In genomic region chr16:54682815-54683214, GRCm38 (mm10) we compare ENCODE assay signal across 20 mouse cellular contexts.
DNase-seq lines count a peak whose midpoint lies in the region; ATAC-seq and TF ChIP-seq lines count a peak whose summit lies in the region.
"Had no signal": no experiment of that assay in that cellular context is flagged by ENCODE, and none has a peak within 500 bp of the region (broad histone marks: within the 10 kb centered on the region; RNA-seq: fewer than 3 reads in every experiment).

No protein-coding gene starts in this region.

- peak; percentile 9 for DNase-seq in hindbrain, embryonic 11.5 days (ENCODE audit: low spot score)
- DNase-seq in hindbrain, embryonic 14.5 days (ENCODE audit: low spot score) = no peak
- peak; percentile 3 for DNase-seq in ES-CJ7 (ENCODE audit: low read depth, low spot score)
- DNase-seq in embryonic facial prominence, embryonic 10.5 days (ENCODE audit: low spot score) = peak; percentile 10
- DNase-seq in mesoderm, embryonic 11.5 days (ENCODE audit: low read depth, low spot score) = peak; percentile 12
- DNase-seq in heart, adult 2 months = no peak
- no peak for DNase-seq in right cerebral cortex, adult 2 months (ENCODE audit: low spot score in 2 of 2)
- DNase-seq in midbrain, postnatal 0 days (ENCODE audit: low spot score) = no peak
- DNase-seq: cerebellum, adult 11-12 months; gastrocnemius, adult 2 months; heart, adult 18-20 months; layer of hippocampus, postnatal 36 days; lung, postnatal 14 days; thymus, postnatal 4 days had no signal

- H3K27me3 ChIP-seq in hindbrain, embryonic 11.5 days (ENCODE audit: control insufficient read depth, insufficient read depth, low read length) = no peaks in the 10 kb centered on the region
- H3K27me3 ChIP-seq in hindbrain, embryonic 14.5 days (ENCODE audit: control insufficient read depth, insufficient read depth, low read length) = no peaks in the 10 kb centered on the region
- no peaks in the 10 kb centered on the region for H3K27me3 ChIP-seq in embryonic facial prominence, embryonic 10.5 days (replicated peaks; ENCODE audit: low read depth, poor library complexity, severe bottlenecking)
- H3K27me3 ChIP-seq in heart, adult 2 months (ENCODE audit: control insufficient read depth, insufficient read depth, low read length) = no peaks in the 10 kb centered on the region
- H3K27me3 ChIP-seq in midbrain, postnatal 0 days (ENCODE audit: insufficient read depth, low read length) = no peaks in the 10 kb centered on the region
- H3K27me3 ChIP-seq: forebrain, embryonic 15.5 days; limb, embryonic 13.5 days; liver, embryonic 15.5 days had no signal

- no peak for TF ChIP-seq POLR2A in heart, adult 2 months (IDR thresholded peaks at IDR 0.05; ENCODE audit: insufficient read depth, low read depth, low read length)

- H3K79me2 ChIP-seq in heart, adult 2 months (replicated peaks; ENCODE audit: control insufficient read depth, insufficient read depth, low read length) = no peaks in the 10 kb centered on the region

- 20% methylated on average over 4 of the region's 4 CpGs for WGBS in hindbrain, embryonic 11.5 days
- 17% methylated on average over 4 of the region's 4 CpGs for WGBS in hindbrain, embryonic 14.5 days
- WGBS in embryonic facial prominence, embryonic 10.5 days = 39% methylated on average over 4 of the region's 4 CpGs
- WGBS in heart, adult 2 months = 44% methylated on average over 4 of the region's 4 CpGs
- WGBS in midbrain, postnatal 0 days = 23% methylated on average over 4 of the region's 4 CpGs

- no peak overlapping the region for H3K9ac ChIP-seq in hindbrain, embryonic 11.5 days (ENCODE audit: low read depth, low read length)
- H3K9ac ChIP-seq in hindbrain, embryonic 14.5 days = no peak overlapping the region
- no peak overlapping the region for H3K9ac ChIP-seq in heart, adult 2 months (ENCODE audit: low read depth, low read length)
- no peak overlapping the region for H3K9ac ChIP-seq in midbrain, postnatal 0 days (replicated peaks; ENCODE audit: low read length, poor library complexity, severe bottlenecking)
- H3K9ac ChIP-seq: forebrain, embryonic 15.5 days; limb, embryonic 13.5 days; liver, embryonic 15.5 days had no signal

- TF ChIP-seq CTCF in heart, adult 2 months (IDR thresholded peaks at IDR 0.05) = no peak
- no peak for TF ChIP-seq CTCF in midbrain, postnatal 0 days (IDR thresholded peaks at IDR 0.05)

- H3K9me3 ChIP-seq in hindbrain, embryonic 11.5 days (ENCODE audit: control insufficient read depth, low read length) = no peaks in the 10 kb centered on the region
- 0 out of 2 replicates have a peak, but pooled peaks cover 4% of the 10 kb centered on the region for H3K9me3 ChIP-seq in hindbrain, embryonic 14.5 days (ENCODE audit: control insufficient read depth, low read length)
- H3K9me3 ChIP-seq in embryonic facial prominence, embryonic 10.5 days = no peaks in the 10 kb centered on the region
- H3K9me3 ChIP-seq in midbrain, postnatal 0 days (ENCODE audit: low read length) = no peaks in the 10 kb centered on the region
- H3K9me3 ChIP-seq: forebrain, embryonic 15.5 days; limb, embryonic 13.5 days; liver, embryonic 15.5 days had no signal

- H3K4me1 ChIP-seq in hindbrain, embryonic 11.5 days (replicated peaks; ENCODE audit: control insufficient read depth, insufficient read depth, low read length) = no peaks in the 10 kb centered on the region
- H3K4me1 ChIP-seq in hindbrain, embryonic 14.5 days (replicated peaks; ENCODE audit: control insufficient read depth, insufficient read depth, low read length) = no peaks in the 10 kb centered on the region
- H3K4me1 ChIP-seq in embryonic facial prominence, embryonic 10.5 days = no peaks in the 10 kb centered on the region
- H3K4me1 ChIP-seq in heart, adult 2 months (ENCODE audit: control insufficient read depth, insufficient read depth, low read length) = no peaks in the 10 kb centered on the region
- H3K4me1 ChIP-seq in midbrain, postnatal 0 days (ENCODE audit: insufficient read depth, low read length) = no peaks in the 10 kb centered on the region
- H3K4me1 ChIP-seq: forebrain, embryonic 15.5 days; limb, embryonic 13.5 days; liver, embryonic 15.5 days had no signal

- peak; percentile 25; the same call in 1 of the 2 replicates for ATAC-seq in hindbrain, embryonic 11.5 days (ENCODE audit: low FRiP score)
- ATAC-seq in hindbrain, embryonic 14.5 days (ENCODE audit: low FRiP score) = no peak
- ATAC-seq in midbrain, postnatal 0 days (ENCODE audit: low FRiP score) = no peak
- ATAC-seq: forebrain, embryonic 15.5 days; hindbrain, embryonic 16.5 days had no signal

- no peak overlapping the region for H3K27ac ChIP-seq in hindbrain, embryonic 11.5 days (ENCODE audit: low read depth, low read length)
- no peak overlapping the region for H3K27ac ChIP-seq in hindbrain, embryonic 14.5 days
- H3K27ac ChIP-seq in embryonic facial prominence, embryonic 10.5 days (replicated peaks) = no peak overlapping the region
- no peak overlapping the region for H3K27ac ChIP-seq in heart, adult 2 months
- H3K27ac ChIP-seq in midbrain, postnatal 0 days (ENCODE audit: low read depth, low read length) = no peak overlapping the region
- H3K27ac ChIP-seq: forebrain, embryonic 15.5 days; gastrocnemius, adult 2 months; limb, embryonic 13.5 days; liver, embryonic 15.5 days had no signal

- TF ChIP-seq EP300 in heart, adult 2 months (IDR thresholded peaks at IDR 0.05; ENCODE audit: insufficient read depth, low read depth, low read length) = no peak

- no peaks in the 10 kb centered on the region for H3K36me3 ChIP-seq in hindbrain, embryonic 11.5 days (ENCODE audit: control insufficient read depth, insufficient read depth, low read length)
- H3K36me3 ChIP-seq in hindbrain, embryonic 14.5 days (replicated peaks; ENCODE audit: control insufficient read depth, insufficient read depth) = no peaks in the 10 kb centered on the region
- no peaks in the 10 kb centered on the region for H3K36me3 ChIP-seq in embryonic facial prominence, embryonic 10.5 days (replicated peaks)
- H3K36me3 ChIP-seq in heart, adult 2 months (ENCODE audit: control insufficient read depth, insufficient read depth, low read length) = no peaks in the 10 kb centered on the region
- H3K36me3 ChIP-seq in midbrain, postnatal 0 days (ENCODE audit: insufficient read depth, low read length) = no peaks in the 10 kb centered on the region
- H3K36me3 ChIP-seq: forebrain, embryonic 15.5 days; limb, embryonic 13.5 days; liver, embryonic 15.5 days had no signal

- H3K4me3 ChIP-seq in hindbrain, embryonic 11.5 days (ENCODE audit: low read depth, low read length) = no peak overlapping the region
- H3K4me3 ChIP-seq in hindbrain, embryonic 14.5 days (replicated peaks; ENCODE audit: low read length) = no peak overlapping the region
- H3K4me3 ChIP-seq in embryonic facial prominence, embryonic 10.5 days = no peak overlapping the region
- no peak overlapping the region for H3K4me3 ChIP-seq in heart, adult 2 months
- H3K4me3 ChIP-seq in midbrain, postnatal 0 days (ENCODE audit: low read depth, low read length) = no peak overlapping the region
- H3K4me3 ChIP-seq: forebrain, embryonic 15.5 days; gastrocnemius, adult 2 months; limb, embryonic 13.5 days; liver, embryonic 15.5 days; myocyte had no signal

- intact Hi-C loops in heart, adult 2 months (cut with DNase I) = no loop called here

- no peak overlapping the region for H3K4me2 ChIP-seq in hindbrain, embryonic 11.5 days (replicated peaks; ENCODE audit: low read depth, low read length)
- H3K4me2 ChIP-seq in hindbrain, embryonic 14.5 days (replicated peaks) = no peak overlapping the region
- H3K4me2 ChIP-seq in midbrain, postnatal 0 days (ENCODE audit: low read depth, low read length, poor library complexity, severe bottlenecking) = no peak overlapping the region
- H3K4me2 ChIP-seq: forebrain, embryonic 15.5 days; limb, embryonic 13.5 days; liver, embryonic 15.5 days; midbrain, embryonic 11.5 days had no signal

Comparison
In these comparisons a context has a peak if more than half of its experiments do, and no peak if none do; other contexts are left out.
1. DNase-seq: peak in hindbrain, embryonic 11.5 days (single experiment), ES-CJ7 (single experiment), embryonic facial prominence, embryonic 10.5 days (single experiment) and mesoderm, embryonic 11.5 days (single experiment); none in hindbrain, embryonic 14.5 days (single experiment), heart, adult 2 months (0 of 2), right cerebral cortex, adult 2 months (0 of 2) and midbrain, postnatal 0 days (single experiment).